Mouse (Mus musculus): Measurements from ENCODE around the gene Ninj2.
"Not testable (repeated sequence)": the region's sequence is repeated elsewhere in the genome, so short reads cannot be mapped to it uniquely, and the experiment has no call there.

Gene Ninj2

GRCm38 (mm10) chr6:120093100-120093499, at the start of gene Ninj2:
TSS of gene Ninj2 (plus strand) at chr6:120093350.
- DNase-seq (ENCODE audit: low spot score), result no peak

- no peak for DNase-seq (ENCODE audit: low spot score)
Observed at GRCm38 (mm10) chr6:120045406-120045805, 47.7 kb upstream of the Ninj2 start.

- DNase-seq (ENCODE audit: low spot score), result no peak
Observed at GRCm38 (mm10) chr6:120047705-120048292, 45.4 kb upstream of the Ninj2 start.

GRCm38 (mm10) chr6:120054412-120054811, 38.7 kb upstream of the Ninj2 start:
- no peak for DNase-seq (ENCODE audit: low spot score)

GRCm38 (mm10) chr6:120055666-120056540, 37.2 kb upstream of the Ninj2 start:
- DNase-seq (ENCODE audit: low spot score), result no peak

GRCm38 (mm10) chr6:120062934-120063333, 30.2 kb upstream of the Ninj2 start:
- DNase-seq (ENCODE audit: low spot score), result no peak

GRCm38 (mm10) chr6:120064627-120065026, 28.5 kb upstream of the Ninj2 start:
- DNase-seq (ENCODE audit: low spot score), result no peak

GRCm38 (mm10) chr6:120065552-120066177, 27.5 kb upstream of the Ninj2 start:
- no peak for DNase-seq (ENCODE audit: low spot score)

- no peak for DNase-seq (ENCODE audit: low spot score)
Observed at GRCm38 (mm10) chr6:120069546-120069945, 23.6 kb upstream of the Ninj2 start.

- DNase-seq (ENCODE audit: low spot score), result no peak
Observed at GRCm38 (mm10) chr6:120072630-120073029, 20.5 kb upstream of the Ninj2 start.

- no peak for DNase-seq (ENCODE audit: low spot score)
Observed at GRCm38 (mm10) chr6:120076619-120077450, 16.3 kb upstream of the Ninj2 start.

- no peak for DNase-seq (ENCODE audit: low spot score)
Observed at GRCm38 (mm10) chr6:120079547-120079946, 13.6 kb upstream of the Ninj2 start.

- no peak for DNase-seq (ENCODE audit: low spot score)
Observed at GRCm38 (mm10) chr6:120081516-120081915, 11.6 kb upstream of the Ninj2 start.

GRCm38 (mm10) chr6:120082251-120082950, 10.7 kb upstream of the Ninj2 start:
- no peak for DNase-seq (ENCODE audit: low spot score)

GRCm38 (mm10) chr6:120082951-120083411, 10.2 kb upstream of the Ninj2 start:
- no peak for DNase-seq (ENCODE audit: low spot score)

GRCm38 (mm10) chr6:120083442-120083841, 9.7 kb upstream of the Ninj2 start:
- no peak for DNase-seq (ENCODE audit: low spot score)

- DNase-seq (ENCODE audit: low spot score), result no peak
Observed at GRCm38 (mm10) chr6:120084983-120085382, 8.2 kb upstream of the Ninj2 start.

GRCm38 (mm10) chr6:120085832-120086231, 7.3 kb upstream of the Ninj2 start:
- no peak for DNase-seq (ENCODE audit: low spot score)

- DNase-seq (ENCODE audit: low spot score), result not testable (repeated sequence)
Observed at GRCm38 (mm10) chr6:120087041-120087440, 6.1 kb upstream of the Ninj2 start.

- no peak for DNase-seq (ENCODE audit: low spot score)
Observed at GRCm38 (mm10) chr6:120090712-120091248, 2.4 kb upstream of the Ninj2 start.

- no peak for DNase-seq (ENCODE audit: low spot score)
Observed at GRCm38 (mm10) chr6:120091956-120092355, 1.2 kb upstream of the Ninj2 start.

Data from ovary, adult 18-20 months (tissue).